Mouse (Mus musculus): ENCODE results near the gene Gm44511. TPM values are rescaled to one million over a fixed set of nuclear protein-coding genes. Genes with fewer than 3 reads are reported as not detected.
A peak's percentile ranks its signal among the peaks of the same experiment; 100 is the strongest.
"Not testable (repeated sequence)": the region's sequence is repeated elsewhere in the genome, so short reads cannot be mapped to it uniquely, and the experiment has no call there.

The Gm44511 gene
- polyA plus RNA-seq, 1 experiment from 2014 or later = not detected

GRCm38 (mm10) chr6:128760016-128760415, 66.1 kb downstream of the Gm44511 start:
- H3K27ac ChIP-seq (ENCODE audit: low read length) = peak overlapping the region; percentile 79
- H3K36me3 ChIP-seq (ENCODE audit: control insufficient read depth, insufficient read depth); H3K9me3 ChIP-seq (replicated peaks; ENCODE audit: control insufficient read depth, low read length); H3K27me3 ChIP-seq (ENCODE audit: control insufficient read depth, insufficient read depth, low read depth, low read length); H3K4me1 ChIP-seq (ENCODE audit: control insufficient read depth, low read depth, low read length): not testable (repeated sequence)
- peak overlapping the region; percentile 68 for H3K9ac ChIP-seq (ENCODE audit: low read depth, low read length)
- ATAC-seq (ENCODE audit: low read depth) = peak; percentile 47
- H3K4me2 ChIP-seq (ENCODE audit: low read depth, low read length) = peak overlapping the region; percentile 67
- WGBS (ENCODE audit: insufficient replicate concordance) = under 1% methylated on average over 22 of the region's 22 CpGs
- peak overlapping the region; percentile 74 for H3K4me3 ChIP-seq (ENCODE audit: low read depth, low read length)

- H3K27me3 ChIP-seq (ENCODE audit: control insufficient read depth, insufficient read depth, low read depth, low read length) = no peaks in the 10 kb centered on the region
- no peaks in the 10 kb centered on the region for H3K9me3 ChIP-seq (replicated peaks; ENCODE audit: control insufficient read depth, low read length)
- no peaks in the 10 kb centered on the region for H3K36me3 ChIP-seq (ENCODE audit: control insufficient read depth, insufficient read depth)
- H3K4me1 ChIP-seq (ENCODE audit: control insufficient read depth, low read depth, low read length) = peaks cover 4% of the 10 kb centered on the region
- no peak overlapping the region for H3K9ac ChIP-seq (ENCODE audit: low read depth, low read length)
- H3K4me2 ChIP-seq (ENCODE audit: low read depth, low read length) = 0 out of 2 replicates have a peak overlapping the region, but pooled peaks have one; percentile 27
- WGBS (ENCODE audit: insufficient replicate concordance) = 75% methylated on average over 5 of the region's 5 CpGs
- no peak for ATAC-seq (ENCODE audit: low read depth)
- no peak overlapping the region for H3K27ac ChIP-seq (ENCODE audit: low read length)
- H3K4me3 ChIP-seq (ENCODE audit: low read depth, low read length) = no peak overlapping the region
Measured at GRCm38 (mm10) chr6:128759221-128759950, 66.7 kb downstream of the Gm44511 start.

GRCm38 (mm10) chr6:128755402-128755763, 70.7 kb downstream of the Gm44511 start:
- H3K27ac ChIP-seq (ENCODE audit: low read length) = 0 out of 2 replicates have a peak overlapping the region, but pooled peaks have one; percentile 4
- not testable (repeated sequence) for H3K27me3 ChIP-seq (ENCODE audit: control insufficient read depth, insufficient read depth, low read depth, low read length); H3K4me3 ChIP-seq (ENCODE audit: low read depth, low read length); H3K4me1 ChIP-seq (ENCODE audit: control insufficient read depth, low read depth, low read length); H3K4me2 ChIP-seq (ENCODE audit: low read depth, low read length); H3K9me3 ChIP-seq (replicated peaks; ENCODE audit: control insufficient read depth, low read length); H3K36me3 ChIP-seq (ENCODE audit: control insufficient read depth, insufficient read depth); H3K9ac ChIP-seq (ENCODE audit: low read depth, low read length)
- ATAC-seq (ENCODE audit: low read depth) = peak; percentile 12; the same call in 1 of the 2 replicates
- WGBS (ENCODE audit: insufficient replicate concordance) = 28% methylated on average over 4 of the region's 4 CpGs

GRCm38 (mm10) chr6:128754748-128755401, 71.2 kb downstream of the Gm44511 start:
- peak; percentile 73 for ATAC-seq (ENCODE audit: low read depth)

GRCm38 (mm10) chr6:128754265-128754664, 71.8 kb downstream of the Gm44511 start:
- H3K9me3 ChIP-seq (replicated peaks; ENCODE audit: control insufficient read depth, low read length); H3K4me1 ChIP-seq (ENCODE audit: control insufficient read depth, low read depth, low read length); H3K27me3 ChIP-seq (ENCODE audit: control insufficient read depth, insufficient read depth, low read depth, low read length); H3K9ac ChIP-seq (ENCODE audit: low read depth, low read length); H3K36me3 ChIP-seq (ENCODE audit: control insufficient read depth, insufficient read depth); H3K4me3 ChIP-seq (ENCODE audit: low read depth, low read length): not testable (repeated sequence)
- 20% methylated on average over 10 of the region's 10 CpGs for WGBS (ENCODE audit: insufficient replicate concordance)
- peak; percentile 41 for ATAC-seq (ENCODE audit: low read depth)
- Histone ChIP-seq H3K4me2 (ENCODE audit: low read depth, low read length) (peak overlapping the region; percentile 32; the same call in 1 of the 2 replicates), H3K27ac (ENCODE audit: low read length) (peak overlapping the region; percentile 63)

More at GRCm38 (mm10) chr6:128754748-128755401, 71.2 kb downstream of the Gm44511 start:
- not testable (repeated sequence) for H3K27me3 ChIP-seq (ENCODE audit: control insufficient read depth, insufficient read depth, low read depth, low read length); H3K4me1 ChIP-seq (ENCODE audit: control insufficient read depth, low read depth, low read length); H3K9ac ChIP-seq (ENCODE audit: low read depth, low read length); H3K4me2 ChIP-seq (ENCODE audit: low read depth, low read length); H3K36me3 ChIP-seq (ENCODE audit: control insufficient read depth, insufficient read depth); H3K9me3 ChIP-seq (replicated peaks; ENCODE audit: control insufficient read depth, low read length); H3K4me3 ChIP-seq (ENCODE audit: low read depth, low read length)
- 44% methylated on average over 12 of the region's 12 CpGs for WGBS (ENCODE audit: insufficient replicate concordance)
- peak overlapping the region; percentile 63; the same call in 1 of the 2 replicates for H3K27ac ChIP-seq (ENCODE audit: low read length)

GRCm38 (mm10) chr6:128753610-128754224, 72.4 kb downstream of the Gm44511 start:
- H3K36me3 ChIP-seq (ENCODE audit: control insufficient read depth, insufficient read depth); H3K4me3 ChIP-seq (ENCODE audit: low read depth, low read length); H3K27me3 ChIP-seq (ENCODE audit: control insufficient read depth, insufficient read depth, low read depth, low read length); H3K4me1 ChIP-seq (ENCODE audit: control insufficient read depth, low read depth, low read length); H3K9me3 ChIP-seq (replicated peaks; ENCODE audit: control insufficient read depth, low read length); H3K27ac ChIP-seq (ENCODE audit: low read length); H3K9ac ChIP-seq (ENCODE audit: low read depth, low read length): not testable (repeated sequence)
- ATAC-seq (ENCODE audit: low read depth) = peak; percentile 68
- WGBS (ENCODE audit: insufficient replicate concordance) = 29% methylated on average over 8 of the region's 8 CpGs
- peak overlapping the region; percentile 32; the same call in 1 of the 2 replicates for H3K4me2 ChIP-seq (ENCODE audit: low read depth, low read length)

GRCm38 (mm10) chr6:128747006-128747405, 79.1 kb downstream of the Gm44511 start:
- not testable (repeated sequence) for H3K9me3 ChIP-seq (replicated peaks; ENCODE audit: control insufficient read depth, low read length); H3K9ac ChIP-seq (ENCODE audit: low read depth, low read length); H3K27ac ChIP-seq (ENCODE audit: low read length); ATAC-seq (ENCODE audit: low read depth); H3K36me3 ChIP-seq (ENCODE audit: control insufficient read depth, insufficient read depth); H3K4me1 ChIP-seq (ENCODE audit: control insufficient read depth, low read depth, low read length); H3K27me3 ChIP-seq (ENCODE audit: control insufficient read depth, insufficient read depth, low read depth, low read length); H3K4me3 ChIP-seq (ENCODE audit: low read depth, low read length); H3K4me2 ChIP-seq (ENCODE audit: low read depth, low read length)
- 60% methylated on average over 6 of the region's 6 CpGs for WGBS (ENCODE audit: insufficient replicate concordance)

- WGBS (ENCODE audit: insufficient replicate concordance) = 68% methylated on average over 7 of the region's 7 CpGs
Measured at GRCm38 (mm10) chr6:128737445-128737844, 88.7 kb downstream of the Gm44511 start.

GRCm38 (mm10) chr6:128736100-128736499, 90.0 kb downstream of the Gm44511 start:
- no peak for ATAC-seq (ENCODE audit: low read depth)
- Histone ChIP-seq H3K9me3 (replicated peaks; ENCODE audit: control insufficient read depth, low read length) (no peaks in the 10 kb centered on the region), H3K4me2 (ENCODE audit: low read depth, low read length) (no peak overlapping the region)

More at GRCm38 (mm10) chr6:128737445-128737844, 88.7 kb downstream of the Gm44511 start:
- Histone ChIP-seq H3K4me3 (ENCODE audit: low read depth, low read length) (no peak overlapping the region), H3K4me2 (ENCODE audit: low read depth, low read length) (no peak overlapping the region), H3K27ac (ENCODE audit: low read length) (no peak overlapping the region), H3K27me3 (ENCODE audit: control insufficient read depth, insufficient read depth, low read depth, low read length) (no peaks in the 10 kb centered on the region), H3K9me3 (replicated peaks; ENCODE audit: control insufficient read depth, low read length) (no peaks in the 10 kb centered on the region), H3K4me1 (ENCODE audit: control insufficient read depth, low read depth, low read length) (no peaks in the 10 kb centered on the region), H3K36me3 (ENCODE audit: control insufficient read depth, insufficient read depth) (no peaks in the 10 kb centered on the region), H3K9ac (ENCODE audit: low read depth, low read length) (no peak overlapping the region)
- no peak for ATAC-seq (ENCODE audit: low read depth)

More at GRCm38 (mm10) chr6:128736100-128736499, 90.0 kb downstream of the Gm44511 start:
- H3K4me1 ChIP-seq (ENCODE audit: control insufficient read depth, low read depth, low read length) = no peaks in the 10 kb centered on the region
- no peak overlapping the region for H3K27ac ChIP-seq (ENCODE audit: low read length)
- no peak overlapping the region for H3K4me3 ChIP-seq (ENCODE audit: low read depth, low read length)
- no peak overlapping the region for H3K9ac ChIP-seq (ENCODE audit: low read depth, low read length)
- no peaks in the 10 kb centered on the region for H3K27me3 ChIP-seq (ENCODE audit: control insufficient read depth, insufficient read depth, low read depth, low read length)
- H3K36me3 ChIP-seq (ENCODE audit: control insufficient read depth, insufficient read depth) = no peaks in the 10 kb centered on the region

Measured in liver, embryonic 16.5 days (tissue).